Mouse (Mus musculus) limb, embryonic 13.5 days (tissue): ENCODE results near the gene Hadhb. TPM values are rescaled to one million over a fixed set of nuclear protein-coding genes. Genes with fewer than 3 reads are reported as not detected.

Source experiments
- ATAC-seq: fragments of 200-750 bp; cut with Nextera tagmentation; 2 replicates; pipeline ENCODE4 v1.8.0; 2017; ENCODE audit warnings: low read depth, moderate number of reproducible peaks, moderate TSS enrichment; ENCODE audit not compliant: low FRiP score
- H3K27ac ChIP-seq: fragments of 300-500 bp; sonication (generic); 2 replicates; pipeline ENCODE4 v1.5.1; 2015; ENCODE audit warnings: inconsistent platforms, mild to moderate bottlenecking, moderate library complexity
- H3K27me3 ChIP-seq: fragments of 300-500 bp; sonication (generic); 2 replicates; pipeline ENCODE4 v1.6.1; 2015; ENCODE audit warnings: mild to moderate bottlenecking, inconsistent platforms
- H3K36me3 ChIP-seq: fragments of 300-500 bp; sonication (generic); 2 replicates; pipeline ENCODE4 v1.6.1; 2015; ENCODE audit warnings: inconsistent platforms, mild to moderate bottlenecking, moderate library complexity
- H3K4me1 ChIP-seq: fragments of 300-500 bp; sonication (generic); 2 replicates; pipeline ENCODE4 v1.6.1; 2015; ENCODE audit warnings: inconsistent platforms
- H3K4me2 ChIP-seq: fragments of 300-500 bp; sonication (generic); replicated peaks from 2 replicates; pipeline ENCODE4 v1.6.1; 2015; ENCODE audit warnings: inconsistent platforms, mild to moderate bottlenecking, moderate library complexity
- H3K4me3 ChIP-seq: fragments of 300-500 bp; sonication (generic); 2 replicates; pipeline ENCODE4 v1.5.1; 2015; ENCODE audit warnings: moderate library complexity, mild to moderate bottlenecking, inconsistent platforms
- H3K9ac ChIP-seq: fragments of 300-500 bp; sonication (generic); 2 replicates; pipeline ENCODE4 v1.6.1; 2015; ENCODE audit warnings: mild to moderate bottlenecking, inconsistent platforms
- H3K9me3 ChIP-seq: fragments of 300-500 bp; sonication (generic); 2 replicates; pipeline ENCODE4 v1.6.1; 2016; ENCODE audit warnings: inconsistent platforms
- WGBS: fragments of 180-500 bp; shearing (Covaris S2); methylation state at CpG from one replicate; pipeline ENCODE4 v1.1.7; 2015; 5-methylcytosine and 5-hydroxymethylcytosine counted together
- polyA plus RNA-seq: library from polyadenylated mRNA; unstranded; fragments of >200 nt; fragmentation: Nextera tagmentation; extraction: Ambion mirVana; gene quantifications from 2 replicates; pipeline ENCODE4 v1.2.1, GENCODE M21; 2015

Hadhb gene
- polyA plus RNA-seq, 1 experiment from 2014 or later, result 134 TPM

DNA sequence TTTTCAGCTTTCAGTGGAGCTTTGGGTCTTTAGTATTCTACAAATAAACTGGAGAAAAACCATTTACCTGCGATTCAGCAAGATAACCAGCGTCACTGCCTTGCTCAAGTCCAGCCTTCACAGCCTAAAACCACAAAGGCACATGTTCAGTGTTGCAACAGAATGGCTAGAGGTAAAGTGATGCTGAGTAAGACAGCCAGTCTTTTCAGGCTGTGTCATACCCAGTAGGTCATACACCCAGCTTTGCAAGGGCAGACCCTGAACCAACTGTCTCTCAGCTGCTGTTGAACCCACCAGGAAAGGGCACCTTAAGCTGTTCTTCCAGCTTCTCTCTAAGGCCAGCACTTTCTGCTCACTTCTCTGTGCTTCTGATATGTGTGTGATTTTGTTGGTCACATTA is 22.9 kb upstream of the Hadhb start:
- H3K9ac ChIP-seq, result no peak overlapping the region
- H3K4me1 ChIP-seq, result no peaks in the 10 kb centered on the region
- H3K4me3 ChIP-seq, result no peak overlapping the region
- no peaks in the 10 kb centered on the region for H3K27me3 ChIP-seq
- H3K36me3 ChIP-seq, result peaks cover 85% of the 10 kb centered on the region
- H3K9me3 ChIP-seq, result no peaks in the 10 kb centered on the region
- WGBS, result 98% methylated on average over 2 of the region's 2 CpGs
- H3K27ac ChIP-seq, result no peak overlapping the region
- ATAC-seq, result no peak
- no peak overlapping the region for H3K4me2 ChIP-seq

DNA sequence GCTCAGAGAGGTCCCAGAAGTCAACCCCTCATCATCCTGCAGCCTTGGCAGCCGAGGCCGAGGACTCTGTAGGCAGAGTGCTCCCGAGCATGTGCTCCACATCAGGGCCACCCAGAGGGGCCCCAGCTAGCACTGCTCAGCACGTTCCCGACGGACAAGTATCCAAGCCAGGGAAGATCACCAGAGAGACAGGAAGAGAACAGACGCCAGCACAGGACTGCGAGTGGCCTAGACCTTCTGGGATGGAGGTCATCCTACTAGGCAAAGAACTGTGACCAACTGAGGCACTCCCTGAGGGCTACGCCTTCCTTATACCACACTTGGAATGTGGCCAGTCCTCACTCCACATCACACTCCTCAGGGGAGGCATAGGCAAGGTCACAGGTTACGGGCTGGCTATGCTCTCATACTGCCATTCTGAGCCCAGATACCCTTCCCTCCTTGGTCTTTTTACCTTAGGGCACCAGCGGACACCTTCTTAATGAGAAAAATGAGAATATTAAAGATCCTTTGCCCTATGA is 19.3 kb upstream of the Hadhb start:
- Histone ChIP-seq H3K4me1 (no peaks in the 10 kb centered on the region), H3K27ac (no peak overlapping the region), H3K36me3 (peaks cover 77% of the 10 kb centered on the region), H3K27me3 (no peaks in the 10 kb centered on the region), H3K4me3 (no peak overlapping the region), H3K4me2 (no peak overlapping the region), H3K9ac (no peak overlapping the region), H3K9me3 (no peaks in the 10 kb centered on the region)
- 96% methylated on average over 11 of the region's 11 CpGs for WGBS
- ATAC-seq, result no peak

DNA sequence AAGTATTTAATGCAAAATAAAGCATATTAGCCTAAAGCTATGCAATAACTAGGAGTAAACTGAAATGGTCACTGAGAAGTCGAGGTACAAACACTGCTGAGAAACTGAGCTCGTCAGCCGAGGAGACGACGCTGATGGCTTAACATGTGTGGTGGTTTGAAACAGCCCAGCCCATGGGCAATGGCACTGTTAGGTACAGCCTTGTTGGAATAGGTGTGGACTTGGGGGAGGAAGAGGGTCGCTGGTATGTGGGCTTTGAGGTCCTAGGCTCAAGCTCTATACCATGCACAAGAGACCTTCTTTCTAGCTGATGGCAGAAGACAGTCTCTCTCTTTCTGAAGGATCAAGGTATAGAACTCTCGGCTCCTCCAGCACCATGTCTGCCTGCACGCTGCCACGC is 17.8 kb upstream of the Hadhb start:
- no peak overlapping the region for H3K9ac ChIP-seq
- H3K27me3 ChIP-seq, result no peaks in the 10 kb centered on the region
- ATAC-seq, result no peak
- H3K9me3 ChIP-seq, result no peaks in the 10 kb centered on the region
- peaks cover 79% of the 10 kb centered on the region for H3K36me3 ChIP-seq
- 92% methylated on average over 9 of the region's 9 CpGs for WGBS
- H3K4me3 ChIP-seq, result no peak overlapping the region
- no peak overlapping the region for H3K27ac ChIP-seq
- H3K4me2 ChIP-seq, result no peak overlapping the region
- H3K4me1 ChIP-seq, result no peaks in the 10 kb centered on the region

DNA sequence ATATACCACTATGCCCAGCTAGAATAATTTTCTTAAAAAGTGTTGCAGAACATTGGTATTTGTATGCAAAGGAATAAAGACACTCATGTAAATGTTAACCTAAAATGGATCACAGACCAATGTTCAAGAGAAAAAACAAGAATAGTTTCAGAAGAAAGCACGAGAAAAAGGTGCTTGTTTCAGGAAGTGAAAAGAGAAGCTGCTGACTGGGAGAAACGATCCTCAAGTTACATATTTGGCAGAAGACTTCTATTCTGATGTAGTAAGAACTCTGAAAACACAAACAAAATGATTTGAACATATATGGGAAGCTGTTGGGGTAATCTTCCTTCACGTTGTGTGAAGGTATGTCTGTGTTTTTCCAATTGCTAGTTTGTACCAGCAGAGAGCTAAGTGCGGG is 16.9 kb upstream of the Hadhb start:
- no peak for ATAC-seq
- H3K4me3 ChIP-seq, result no peak overlapping the region
- no peak overlapping the region for H3K27ac ChIP-seq
- no peak overlapping the region for H3K4me2 ChIP-seq
- H3K9ac ChIP-seq, result no peak overlapping the region
- 91% methylated on average over 4 of the region's 4 CpGs for WGBS
- no peaks in the 10 kb centered on the region for H3K4me1 ChIP-seq
- no peaks in the 10 kb centered on the region for H3K27me3 ChIP-seq
- peaks cover 79% of the 10 kb centered on the region for H3K36me3 ChIP-seq
- no peaks in the 10 kb centered on the region for H3K9me3 ChIP-seq

DNA sequence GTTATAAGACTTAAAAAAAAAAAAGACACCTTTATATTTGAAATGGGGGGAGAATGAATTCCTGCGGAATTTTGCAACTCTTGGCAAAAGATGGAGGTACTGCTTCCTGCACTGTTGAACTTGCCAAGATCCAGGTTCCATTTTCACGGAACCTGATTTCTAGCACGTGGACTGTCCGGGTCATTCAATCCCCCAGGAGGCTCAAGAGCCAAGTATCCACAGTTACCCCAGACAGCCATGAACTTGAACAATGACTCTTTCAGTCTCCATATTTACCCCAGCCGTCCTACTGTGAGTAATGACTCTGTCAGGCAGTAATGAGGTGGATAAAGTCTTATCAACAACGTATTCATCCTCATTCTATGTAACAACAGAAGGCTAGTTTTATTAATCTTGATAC is 8.5 kb upstream of the Hadhb start:
- no peak overlapping the region for H3K27ac ChIP-seq
- H3K4me1 ChIP-seq, result peaks cover 4% of the 10 kb centered on the region; the same call in 1 of the 2 replicates
- no peaks in the 10 kb centered on the region for H3K27me3 ChIP-seq
- H3K9ac ChIP-seq, result no peak overlapping the region
- H3K9me3 ChIP-seq, result no peaks in the 10 kb centered on the region
- no peak for ATAC-seq
- WGBS, result 90% methylated on average over 6 of the region's 6 CpGs
- H3K4me2 ChIP-seq, result no peak overlapping the region
- H3K4me3 ChIP-seq, result no peak overlapping the region
- H3K36me3 ChIP-seq, result peaks cover 50% of the 10 kb centered on the region

DNA sequence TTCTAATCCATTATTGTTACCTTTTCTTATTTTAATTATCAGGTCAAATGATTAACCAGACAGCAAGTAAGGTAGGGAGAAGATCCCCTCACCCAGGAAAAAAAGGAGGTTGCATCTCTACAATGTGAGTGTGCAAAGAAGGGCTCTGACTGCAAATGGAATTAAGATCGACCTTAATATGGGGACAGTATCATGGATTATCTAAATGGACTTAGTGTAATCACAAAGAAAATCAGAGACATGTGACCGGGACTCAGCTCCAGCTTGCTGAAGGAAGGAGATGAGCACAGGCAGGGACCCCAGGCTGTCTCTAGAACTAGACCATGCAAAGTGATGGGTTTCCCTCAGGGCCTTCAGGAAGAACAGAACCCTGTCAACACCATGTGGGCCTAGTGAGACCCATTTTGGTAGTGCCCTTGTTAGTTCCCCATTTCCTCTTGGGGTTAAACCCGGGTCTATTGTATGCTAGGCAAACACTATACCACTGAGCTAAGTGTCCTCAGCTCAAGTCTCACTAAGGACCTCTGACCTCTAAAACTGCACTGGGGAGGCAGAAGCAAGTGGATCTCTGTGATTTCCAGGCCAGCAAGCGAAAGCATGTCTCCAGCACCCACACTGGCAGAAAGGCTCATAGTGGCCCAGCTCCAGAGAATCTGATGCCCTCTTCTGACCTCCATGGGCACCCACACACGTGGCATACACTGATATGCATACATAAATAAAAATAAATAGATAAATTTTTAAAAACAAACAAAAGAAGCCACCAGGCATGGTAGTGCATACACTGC is 6.7 kb upstream of the Hadhb start:
- no peak overlapping the region for H3K4me3 ChIP-seq
- no peak overlapping the region for H3K9ac ChIP-seq
- H3K4me1 ChIP-seq, result peaks cover 8% of the 10 kb centered on the region
- peaks cover 32% of the 10 kb centered on the region for H3K36me3 ChIP-seq
- no peak for ATAC-seq
- H3K9me3 ChIP-seq, result no peaks in the 10 kb centered on the region
- H3K4me2 ChIP-seq, result no peak overlapping the region
- no peak overlapping the region for H3K27ac ChIP-seq
- H3K27me3 ChIP-seq, result no peaks in the 10 kb centered on the region
- 88% methylated on average over 5 of the region's 5 CpGs for WGBS

DNA sequence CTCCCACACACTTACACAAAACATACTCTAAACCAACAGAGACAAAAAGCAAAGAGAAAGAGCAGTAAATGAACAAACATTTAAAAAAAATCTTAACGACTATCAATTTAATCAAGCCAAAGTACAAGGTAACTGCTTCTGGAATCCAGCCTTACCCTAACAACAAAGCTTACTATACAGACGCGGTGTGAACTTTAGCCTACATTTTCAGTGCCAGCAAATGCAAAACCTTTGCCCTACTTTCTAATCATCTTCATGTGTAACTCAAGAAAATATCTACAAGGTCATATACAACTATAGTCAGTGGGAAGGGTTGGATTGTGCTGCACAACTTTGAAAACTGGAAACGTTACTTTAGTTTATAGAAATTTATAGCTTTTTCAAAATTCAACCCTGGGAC is 3.0 kb upstream of the Hadhb start:
- Histone ChIP-seq H3K4me3 (no peak overlapping the region), H3K9me3 (no peaks in the 10 kb centered on the region), H3K4me1 (peaks cover 22% of the 10 kb centered on the region), H3K27me3 (no peaks in the 10 kb centered on the region), H3K36me3 (peaks cover under 1% of the 10 kb centered on the region), H3K27ac (no peak overlapping the region), H3K4me2 (no peak overlapping the region), H3K9ac (no peak overlapping the region)
- WGBS, result 69% methylated on average over 4 of the region's 4 CpGs
- no peak for ATAC-seq

DNA sequence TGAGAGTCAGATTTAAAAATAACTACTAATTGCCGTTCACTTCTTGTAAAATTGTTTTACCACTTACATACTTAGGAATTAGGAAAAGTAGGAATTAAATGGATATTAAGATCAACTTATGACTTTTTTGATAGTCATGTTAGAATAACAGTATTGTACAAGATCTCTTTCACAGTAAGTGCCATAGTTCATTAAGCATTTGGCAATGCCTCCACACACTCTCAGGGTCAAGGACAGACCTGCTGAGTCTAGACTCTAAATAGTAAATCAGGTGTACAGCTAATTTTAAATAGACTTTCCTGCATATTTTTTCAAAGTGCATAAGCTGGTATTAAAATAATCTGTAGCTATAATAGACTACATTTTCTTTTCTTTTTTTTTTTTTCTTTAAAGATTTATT is 2.6 kb upstream of the Hadhb start:
- no peak for ATAC-seq
- H3K36me3 ChIP-seq, result no peaks in the 10 kb centered on the region; the same call in 1 of the 2 replicates
- H3K9ac ChIP-seq, result no peak overlapping the region
- no peaks in the 10 kb centered on the region for H3K9me3 ChIP-seq
- WGBS, result 75% methylated on average over 1 of the region's 1 CpGs
- no peaks in the 10 kb centered on the region for H3K27me3 ChIP-seq
- H3K4me3 ChIP-seq, result no peak overlapping the region
- H3K27ac ChIP-seq, result no peak overlapping the region
- H3K4me1 ChIP-seq, result peaks cover 22% of the 10 kb centered on the region
- H3K4me2 ChIP-seq, result no peak overlapping the region

DNA sequence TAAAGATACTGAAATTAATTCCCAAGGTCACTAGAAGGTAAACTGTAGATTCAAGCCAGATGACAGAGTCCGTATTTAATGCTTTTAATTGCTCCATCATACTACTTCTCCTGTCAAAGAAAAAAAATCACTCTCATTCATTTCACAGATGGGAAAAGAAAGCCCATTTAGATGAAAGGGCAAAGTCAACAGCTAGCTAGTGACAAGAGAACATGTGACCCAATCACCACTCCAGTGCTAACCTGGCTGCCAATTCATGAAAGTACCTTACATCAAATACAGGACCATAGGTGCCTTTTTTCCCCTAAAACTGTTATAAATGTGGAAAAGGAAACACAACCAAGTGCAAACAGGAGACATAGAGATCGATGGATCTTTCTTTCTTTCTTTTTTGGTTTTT is 1.8 kb upstream of the Hadhb start:
- H3K27me3 ChIP-seq, result no peaks in the 10 kb centered on the region
- H3K4me3 ChIP-seq, result no peak overlapping the region
- H3K27ac ChIP-seq, result no peak overlapping the region
- H3K9ac ChIP-seq, result no peak overlapping the region
- no peaks in the 10 kb centered on the region; the same call in 1 of the 2 replicates for H3K36me3 ChIP-seq
- 87% methylated on average over 2 of the region's 2 CpGs for WGBS
- H3K9me3 ChIP-seq, result no peaks in the 10 kb centered on the region
- no peak for ATAC-seq
- H3K4me1 ChIP-seq, result peaks cover 22% of the 10 kb centered on the region
- peak overlapping the region; percentile 14; the same call in 1 of the 2 replicates for H3K4me2 ChIP-seq

DNA sequence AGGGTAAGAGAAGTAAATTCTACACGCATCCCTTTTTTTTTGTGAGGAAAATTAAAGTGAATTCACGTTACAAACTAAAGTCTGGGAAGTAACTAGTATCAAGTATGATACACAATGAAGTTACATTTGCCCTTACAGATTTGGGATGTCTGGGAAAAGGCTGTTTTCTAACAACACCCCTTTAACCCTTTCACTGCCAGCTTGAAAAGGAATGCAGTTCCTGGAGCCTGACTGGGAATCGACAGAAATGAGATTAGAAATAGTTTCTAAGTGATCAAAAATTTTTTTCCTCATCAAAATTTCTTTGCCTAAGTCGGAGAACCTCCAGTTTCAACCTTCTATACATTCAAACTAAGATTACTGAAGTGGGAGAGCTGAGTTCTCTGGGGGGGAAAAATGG is 1.0 kb upstream of the Hadhb start:
- ATAC-seq, result no peak
- peak overlapping the region; percentile 95 for H3K9ac ChIP-seq
- H3K9me3 ChIP-seq, result no peaks in the 10 kb centered on the region
- WGBS, result 22% methylated on average over 4 of the region's 4 CpGs
- H3K4me1 ChIP-seq, result peaks cover 22% of the 10 kb centered on the region
- H3K4me2 ChIP-seq, result peak overlapping the region; percentile 80
- peak overlapping the region; percentile 95 for H3K4me3 ChIP-seq
- no peaks in the 10 kb centered on the region for H3K36me3 ChIP-seq
- no peaks in the 10 kb centered on the region for H3K27me3 ChIP-seq
- no peak overlapping the region for H3K27ac ChIP-seq

DNA sequence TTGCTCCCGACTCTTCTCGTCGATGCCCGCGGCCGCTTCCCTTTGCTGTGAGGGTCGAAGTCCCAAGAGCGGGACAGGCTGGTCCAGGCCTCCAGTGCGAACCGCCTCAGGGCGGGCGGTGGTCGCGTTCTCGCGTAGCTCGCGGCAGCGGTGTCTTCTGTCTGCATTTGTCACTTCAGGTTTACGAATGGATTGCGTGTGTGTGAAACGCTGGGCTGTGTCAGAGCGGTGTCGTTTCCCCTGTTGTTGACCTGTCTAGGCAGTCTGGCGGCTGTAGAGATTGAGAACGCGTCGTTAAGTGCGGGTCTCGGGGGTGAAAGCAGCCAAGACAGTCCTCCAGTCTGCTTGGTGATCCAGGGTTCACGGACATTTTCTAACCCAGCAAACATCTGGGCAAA is 346 bp downstream of the Hadhb start:
- Histone ChIP-seq H3K4me2 (peak overlapping the region; percentile 80), H3K9ac (peak overlapping the region; percentile 95), H3K27ac (peak overlapping the region; percentile 84), H3K4me1 (peaks cover 22% of the 10 kb centered on the region), H3K4me3 (peak overlapping the region; percentile 95), H3K9me3 (no peaks in the 10 kb centered on the region), H3K27me3 (no peaks in the 10 kb centered on the region), H3K36me3 (no peaks in the 10 kb centered on the region)
- peak; percentile 77 for ATAC-seq
- WGBS, result under 1% methylated on average over 31 of the region's 31 CpGs

DNA sequence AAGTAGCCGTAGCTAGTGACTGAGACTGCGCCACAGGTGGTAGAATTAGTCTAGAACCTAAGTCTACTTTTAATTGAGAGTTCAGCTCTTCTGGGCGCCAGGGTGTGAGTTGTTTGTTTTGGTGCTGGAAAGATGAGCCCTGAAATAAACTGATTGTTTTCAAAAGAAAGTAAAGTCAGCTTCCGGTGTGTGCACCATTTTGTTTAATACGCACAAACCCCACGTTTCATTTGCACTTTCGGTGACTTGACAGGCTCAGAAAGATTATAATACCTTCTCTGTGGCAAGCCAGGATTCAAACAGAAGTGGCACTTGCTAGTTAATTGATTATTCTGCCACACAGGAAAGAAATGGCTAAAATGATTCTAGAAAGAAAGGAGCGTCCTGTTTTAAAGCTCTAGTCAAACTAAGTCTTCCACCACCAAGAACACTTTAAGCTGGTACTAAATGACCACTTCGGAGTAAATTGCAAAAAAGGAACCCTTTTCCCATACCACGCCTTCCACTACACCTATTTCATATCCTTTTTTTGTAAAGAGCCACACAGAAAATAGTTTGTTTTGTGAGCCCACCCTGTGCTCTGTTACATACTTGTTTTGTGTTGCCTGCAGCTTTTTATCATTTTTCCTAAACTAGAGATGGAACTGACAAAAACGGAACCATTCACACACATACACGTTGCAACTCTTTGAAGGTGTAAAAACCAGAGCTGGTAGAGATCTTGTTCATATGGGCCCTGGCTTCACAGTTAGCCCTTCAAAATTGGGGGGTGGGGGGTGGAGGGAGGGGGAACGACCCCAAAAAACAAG is 977 bp downstream of the Hadhb start:
- peak overlapping the region; percentile 95 for H3K9ac ChIP-seq
- 30% methylated on average over 13 of the region's 13 CpGs for WGBS
- H3K4me3 ChIP-seq, result peak overlapping the region; percentile 95
- no peaks in the 10 kb centered on the region for H3K9me3 ChIP-seq
- H3K36me3 ChIP-seq, result no peaks in the 10 kb centered on the region
- peak overlapping the region; percentile 80 for H3K4me2 ChIP-seq
- H3K27ac ChIP-seq, result peak overlapping the region; percentile 84; the same call in 1 of the 2 replicates
- H3K4me1 ChIP-seq, result peaks cover 22% of the 10 kb centered on the region
- ATAC-seq, result no peak
- no peaks in the 10 kb centered on the region for H3K27me3 ChIP-seq
